In the genomic region with DNA sequence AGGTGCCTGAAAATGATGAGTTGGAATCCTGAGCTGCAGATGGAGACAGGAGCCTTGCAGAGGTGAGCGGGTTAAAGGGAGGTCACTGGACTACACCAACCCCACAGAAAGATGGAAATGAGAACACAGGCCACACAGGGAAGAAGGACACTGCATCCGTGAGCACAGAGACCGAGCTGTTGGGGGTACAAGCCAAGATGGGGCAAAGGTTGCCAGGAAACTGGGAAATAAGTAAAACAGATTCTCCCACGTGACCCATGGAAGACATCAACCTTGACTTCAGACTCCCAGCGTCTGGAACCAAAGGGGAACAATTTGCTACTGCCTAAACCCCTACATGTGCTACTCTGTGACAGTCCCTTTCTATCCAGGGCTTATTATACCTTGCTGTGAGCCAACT, we compare ENCODE assay signal across 26 mouse cellular contexts. TPM values are rescaled to one million over a fixed set of nuclear protein-coding genes. Genes with fewer than 3 reads are reported as not detected.
DNase-seq lines count a peak whose midpoint lies in the region; ATAC-seq and TF ChIP-seq lines count a peak whose summit lies in the region.
"Had no signal": no experiment of that assay in that cellular context is flagged by ENCODE, and none has a peak within 500 bp of the region (broad histone marks: within the 10 kb centered on the region; RNA-seq: fewer than 3 reads in every experiment).

No protein-coding gene starts in this region.

- no peak overlapping the region for H3K4me3 ChIP-seq in kidney, embryonic 15.5 days (replicated peaks)
- no peak overlapping the region for H3K4me3 ChIP-seq in bone marrow macrophage, adult 2 months (ENCODE audit: insufficient read depth, low read length)
- H3K4me3 ChIP-seq in hindbrain, embryonic 12.5 days = no peak overlapping the region
- H3K4me3 ChIP-seq: embryonic facial prominence, embryonic 12.5 days; embryonic facial prominence, embryonic 15.5 days; heart, embryonic 12.5 days; heart, embryonic 15.5 days; hindbrain, embryonic 10.5 days had no signal

- no peak overlapping the region for H3K4me2 ChIP-seq in kidney, embryonic 15.5 days
- H3K4me2 ChIP-seq in hindbrain, embryonic 12.5 days (replicated peaks) = no peak overlapping the region
- H3K4me2 ChIP-seq: embryonic facial prominence, embryonic 12.5 days; embryonic facial prominence, embryonic 15.5 days; heart, embryonic 12.5 days; heart, embryonic 15.5 days; hindbrain, embryonic 14.5 days had no signal

- 73% methylated on average over 5 of the region's 5 CpGs for WGBS in kidney, embryonic 15.5 days
- WGBS in hindbrain, embryonic 12.5 days = 80% methylated on average over 5 of the region's 5 CpGs

- ATAC-seq in kidney, embryonic 15.5 days (replicated peaks; ENCODE audit: low FRiP score) = no peak
- ATAC-seq in hindbrain, embryonic 12.5 days (ENCODE audit: low FRiP score) = no peak
- ATAC-seq: activated CD4-positive, CD25-positive, alpha-beta regulatory T cell, adult 4 months; forebrain, embryonic 14.5 days; forebrain, postnatal 0 days had no signal

- H3K36me3 ChIP-seq in kidney, embryonic 15.5 days = no peaks in the 10 kb centered on the region
- H3K36me3 ChIP-seq in hindbrain, embryonic 12.5 days = no peaks in the 10 kb centered on the region
- H3K36me3 ChIP-seq: embryonic facial prominence, embryonic 12.5 days; embryonic facial prominence, embryonic 15.5 days; heart, embryonic 12.5 days; heart, embryonic 15.5 days; hindbrain, embryonic 10.5 days had no signal

- no peak overlapping the region for H3K9ac ChIP-seq in kidney, embryonic 15.5 days
- H3K9ac ChIP-seq in hindbrain, embryonic 12.5 days = no peak overlapping the region
- H3K9ac ChIP-seq: embryonic facial prominence, embryonic 12.5 days; embryonic facial prominence, embryonic 15.5 days; forebrain, postnatal 0 days; heart, embryonic 12.5 days; heart, embryonic 15.5 days; hindbrain, embryonic 14.5 days had no signal

- no peak for TF ChIP-seq POLR2A in bone marrow macrophage, adult 2 months (IDR thresholded peaks at IDR 0.05; ENCODE audit: borderline replicate concordance, low read depth, low read length)

- TF ChIP-seq CTCF in bone marrow macrophage, adult 2 months (IDR thresholded peaks at IDR 0.05; ENCODE audit: low read depth, low read length) = no peak

- peaks cover 70% of the 10 kb centered on the region for H3K4me1 ChIP-seq in kidney, embryonic 15.5 days
- peaks cover 72% of the 10 kb centered on the region for H3K4me1 ChIP-seq in bone marrow macrophage, adult 2 months (ENCODE audit: control insufficient read depth, insufficient read depth, low read length)
- H3K4me1 ChIP-seq in hindbrain, embryonic 12.5 days = peaks cover 31% of the 10 kb centered on the region

- H3K9me3 ChIP-seq in kidney, embryonic 15.5 days (replicated peaks) = no peaks in the 10 kb centered on the region
- H3K9me3 ChIP-seq in hindbrain, embryonic 12.5 days (replicated peaks) = no peaks in the 10 kb centered on the region
- H3K9me3 ChIP-seq: embryonic facial prominence, embryonic 12.5 days; embryonic facial prominence, embryonic 15.5 days; heart, embryonic 12.5 days; heart, embryonic 15.5 days; hindbrain, embryonic 10.5 days had no signal

- H3K27ac ChIP-seq in kidney, embryonic 15.5 days = no peak overlapping the region
- H3K27ac ChIP-seq in bone marrow macrophage, adult 2 months (ENCODE audit: insufficient read depth, low read depth, low read length) = peak overlapping the region; percentile 89; the same call in 1 of the 2 replicates
- H3K27ac ChIP-seq in hindbrain, embryonic 12.5 days = no peak overlapping the region
- H3K27ac ChIP-seq: embryonic facial prominence, embryonic 12.5 days; embryonic facial prominence, embryonic 15.5 days; heart, embryonic 15.5 days; hindbrain, embryonic 10.5 days; hindbrain, embryonic 14.5 days had no signal

- no peaks in the 10 kb centered on the region for H3K27me3 ChIP-seq in kidney, embryonic 15.5 days
- H3K27me3 ChIP-seq in hindbrain, embryonic 12.5 days = no peaks in the 10 kb centered on the region
- H3K27me3 ChIP-seq: embryonic facial prominence, embryonic 12.5 days; embryonic facial prominence, embryonic 15.5 days; heart, embryonic 12.5 days; heart, embryonic 15.5 days had no signal

- DNase-seq in kidney, adult 11 months = peak; percentile 63
- DNase-seq in kidney, adult 8-10 months = peak; percentile 70 to 77
- DNase-seq in kidney, postnatal 14 days = no peak
- DNase-seq in kidney, postnatal 36 days = peak; percentile 75 to 76
- DNase-seq: adrenal gland, adult 8-10 months; adrenal gland, postnatal 36 days; cerebellum, adult 11 months; cerebellum, adult 2 months; cerebellum, adult 9-11 months; cerebellum, postnatal 25 days; forebrain, postnatal 0 days; gastrocnemius, postnatal 25 days; heart, adult 18-20 months; heart, postnatal 10 days; heart, postnatal 36 days had no signal

RNA-seq across cellular contexts. Expression of a gene that starts 33.3 kb away (rescaled TPM):
- polyA plus RNA-seq in kidney, embryonic 15.5 days (2015; fragmentation: Nextera tagmentation; extraction: Ambion mirVana) = 38.0 and 40.4 TPM in 2 replicates
- 33.5 and 35.9 TPM in 2 replicates for polyA plus RNA-seq in bone marrow macrophage, adult 2 months (2012; ENCODE audit: insufficient read depth, insufficient read length, missing spikeins)
- 54.9 and 58.4 TPM in 2 replicates for polyA plus RNA-seq in hindbrain, embryonic 12.5 days (2016; fragmentation: Nextera tagmentation; extraction: Ambion mirVana)
